Mouse (Mus musculus): Measurements from ENCODE around the gene D130043K22Rik. TPM values are rescaled to one million over a fixed set of nuclear protein-coding genes. Genes with fewer than 3 reads are reported as not detected.
A peak's percentile ranks its signal among the peaks of the same experiment; 100 is the strongest.
"Not testable (repeated sequence)": the region's sequence is repeated elsewhere in the genome, so short reads cannot be mapped to it uniquely, and the experiment has no call there.

The D130043K22Rik gene
- polyA plus RNA-seq, 1 experiment from 2014 or later = 1.2 TPM

DNA sequence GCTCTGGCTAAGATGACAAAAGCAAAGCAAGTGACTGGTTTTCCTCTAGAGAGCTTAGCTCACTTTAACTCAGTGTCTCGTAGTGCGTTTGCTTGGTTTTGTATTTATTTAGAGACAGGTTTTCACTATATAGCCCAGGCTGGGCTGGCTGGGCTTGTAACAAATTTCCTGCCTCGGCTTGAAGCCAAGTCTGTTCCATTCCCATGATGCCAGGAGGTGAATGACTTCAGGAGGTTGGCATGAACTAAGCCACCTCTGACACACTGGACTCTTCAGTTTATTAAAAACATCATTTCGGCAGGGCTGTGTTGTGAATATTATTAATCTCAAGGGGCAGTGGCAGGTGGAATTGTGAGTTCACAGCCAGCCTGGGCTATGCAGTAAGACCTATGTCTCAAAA is 19.3 kb upstream of the D130043K22Rik start:
- H3K4me3 ChIP-seq (ENCODE audit: low read depth, low read length) = no peak overlapping the region
- 92% methylated on average over 4 of the region's 4 CpGs for WGBS
- no peaks in the 10 kb centered on the region for H3K4me1 ChIP-seq (ENCODE audit: control insufficient read depth, insufficient read depth, low read length)
- H3K27ac ChIP-seq (ENCODE audit: low read depth, low read length) = no peak overlapping the region
- H3K27me3 ChIP-seq (ENCODE audit: control insufficient read depth, insufficient read depth, low read length) = no peaks in the 10 kb centered on the region
- no peaks in the 10 kb centered on the region for H3K36me3 ChIP-seq (ENCODE audit: control insufficient read depth, insufficient read depth, low read length)
- no peak overlapping the region for H3K9ac ChIP-seq (ENCODE audit: low read length)
- H3K4me2 ChIP-seq (ENCODE audit: low read depth) = no peak overlapping the region
- DNase-seq (ENCODE audit: low spot score) (no peak), ATAC-seq (ENCODE audit: insufficient read depth, low FRiP score, low TSS enrichment) (no peak)
- H3K9me3 ChIP-seq (ENCODE audit: control insufficient read depth, low read length) = no peaks in the 10 kb centered on the region

DNA sequence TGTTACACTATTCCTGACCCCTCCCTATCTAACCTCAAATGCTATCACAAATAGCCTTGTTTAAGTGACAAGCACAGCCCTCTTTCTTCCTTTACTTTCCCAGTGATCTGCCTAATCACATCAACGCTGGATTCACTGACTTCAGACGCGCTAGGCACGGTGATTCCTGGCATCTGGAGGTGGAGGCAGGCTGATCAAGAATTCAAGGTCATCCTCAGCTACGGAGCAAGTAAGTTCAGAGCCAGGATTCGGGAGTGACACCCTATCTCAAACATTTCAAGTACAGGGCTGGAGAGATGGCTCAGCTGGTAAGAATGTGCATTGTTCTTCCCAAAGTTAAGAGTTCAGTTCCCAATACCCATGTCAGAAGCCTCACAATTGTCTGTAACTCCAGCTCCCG is 18.8 kb upstream of the D130043K22Rik start:
- H3K9me3 ChIP-seq (ENCODE audit: control insufficient read depth, low read length) = no peaks in the 10 kb centered on the region
- no peak overlapping the region for H3K4me3 ChIP-seq (ENCODE audit: low read depth, low read length)
- H3K9ac ChIP-seq (ENCODE audit: low read length) = no peak overlapping the region
- no peaks in the 10 kb centered on the region for H3K36me3 ChIP-seq (ENCODE audit: control insufficient read depth, insufficient read depth, low read length)
- no peak overlapping the region for H3K4me2 ChIP-seq (ENCODE audit: low read depth)
- ATAC-seq (ENCODE audit: insufficient read depth, low FRiP score, low TSS enrichment) (no peak), DNase-seq (ENCODE audit: low spot score) (no peak)
- H3K4me1 ChIP-seq (ENCODE audit: control insufficient read depth, insufficient read depth, low read length) = no peaks in the 10 kb centered on the region
- 88% methylated on average over 7 of the region's 7 CpGs for WGBS
- H3K27me3 ChIP-seq (ENCODE audit: control insufficient read depth, insufficient read depth, low read length) = no peaks in the 10 kb centered on the region
- H3K27ac ChIP-seq (ENCODE audit: low read depth, low read length) = no peak overlapping the region

DNA sequence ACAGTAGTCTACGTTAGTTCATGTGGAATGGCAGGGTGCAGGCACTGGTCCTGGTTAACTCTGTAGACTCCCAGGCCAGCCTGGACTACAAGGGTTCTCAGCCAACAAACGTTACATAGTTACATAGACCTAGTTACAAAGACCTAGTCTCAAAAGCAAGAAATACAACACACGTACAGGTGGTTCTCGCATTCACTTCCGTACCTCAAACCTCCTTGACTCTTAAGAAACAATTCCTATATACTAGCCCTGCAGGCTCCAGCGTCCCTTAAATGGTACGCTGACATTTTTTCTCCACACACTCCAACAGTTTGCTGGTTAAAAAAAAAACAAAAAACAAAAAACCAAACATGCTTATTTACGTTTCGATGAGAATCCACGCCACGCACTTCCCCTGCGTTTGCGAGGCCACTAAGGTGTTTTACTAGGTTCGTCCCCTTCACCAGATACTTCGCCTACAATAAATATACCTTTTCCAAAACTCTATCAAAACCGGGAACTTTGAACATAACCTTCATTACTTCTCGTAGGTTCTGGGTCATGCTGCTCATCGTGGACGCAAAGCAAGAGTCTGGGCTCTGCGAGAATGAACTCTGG is 14.1 kb upstream of the D130043K22Rik start:
- H3K4me1 ChIP-seq (ENCODE audit: control insufficient read depth, insufficient read depth, low read length) = peaks cover 8% of the 10 kb centered on the region; the same call in 1 of the 2 replicates
- H3K36me3 ChIP-seq (ENCODE audit: control insufficient read depth, insufficient read depth, low read length) = no peaks in the 10 kb centered on the region
- DNase-seq (ENCODE audit: low spot score) = no peak
- H3K4me3 ChIP-seq (ENCODE audit: low read depth, low read length) = peak overlapping the region; percentile 91
- no peaks in the 10 kb centered on the region for H3K9me3 ChIP-seq (ENCODE audit: control insufficient read depth, low read length)
- WGBS = 5% methylated on average over 20 of the region's 20 CpGs
- H3K27me3 ChIP-seq (ENCODE audit: control insufficient read depth, insufficient read depth, low read length) = no peaks in the 10 kb centered on the region
- H3K27ac ChIP-seq (ENCODE audit: low read depth, low read length) = no peak overlapping the region; the same call in 1 of the 2 replicates
- ATAC-seq (ENCODE audit: insufficient read depth, low FRiP score, low TSS enrichment) = no peak
- H3K4me2 ChIP-seq (ENCODE audit: low read depth) = peak overlapping the region; percentile 67
- H3K9ac ChIP-seq (ENCODE audit: low read length) = peak overlapping the region; percentile 66

DNA sequence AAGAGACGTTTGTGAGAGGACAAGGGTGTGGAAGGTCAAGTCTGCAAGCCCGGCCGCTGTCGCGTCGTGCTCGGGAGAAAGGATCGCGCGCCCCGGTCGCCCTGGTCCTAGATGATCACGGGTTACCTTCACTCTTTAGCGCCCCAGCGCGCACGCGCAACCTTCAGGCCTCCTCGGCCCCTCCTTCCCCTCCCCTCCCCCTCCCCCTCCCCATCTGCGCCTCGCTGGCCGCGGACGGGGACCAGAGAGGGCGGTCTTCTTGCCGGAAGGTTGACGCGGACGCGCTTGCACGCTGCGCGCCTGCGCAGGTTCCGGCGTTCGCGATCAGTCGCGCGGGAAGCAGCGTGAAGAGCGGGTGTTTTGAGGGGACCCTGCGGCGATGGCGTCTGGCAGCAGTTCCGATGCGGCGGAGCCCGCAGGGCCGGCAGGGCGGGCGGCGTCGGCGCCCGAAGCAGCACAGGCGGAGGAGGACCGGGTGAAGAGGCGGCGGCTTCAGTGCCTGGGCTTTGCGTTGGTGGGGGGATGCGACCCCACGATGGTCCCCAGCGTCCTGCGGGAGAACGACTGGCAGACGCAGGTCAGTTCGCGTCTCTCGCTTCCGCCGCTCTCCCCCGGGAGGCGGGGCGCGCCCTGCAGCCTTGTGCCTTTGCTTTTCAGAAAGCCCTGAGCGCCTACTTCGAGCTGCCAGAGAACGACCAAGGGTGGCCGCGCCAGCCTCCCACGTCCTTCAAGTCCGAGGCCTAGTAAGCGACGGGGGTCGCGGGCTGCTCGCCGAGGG is 13.4 kb upstream of the D130043K22Rik start, which contains the start of the genes Acot13 and Tdp2:
Acot13 (minus strand) TSS at position 188 of the 778 bp plus-strand sequence.
Tdp2 (plus strand) TSS at position 327 of the 778 bp plus-strand sequence.
- Histone ChIP-seq H3K4me2 (ENCODE audit: low read depth) (peak within 1 kb of the TSS; percentile 81), H3K4me3 (ENCODE audit: low read depth, low read length) (peak within 1 kb of the TSS; percentile 91), H3K27ac (ENCODE audit: low read depth, low read length) (peak within 1 kb of the TSS; percentile 89), H3K4me1 (ENCODE audit: control insufficient read depth, insufficient read depth, low read length) (peaks cover 8% of the 10 kb centered on the region; the same call in 1 of the 2 replicates), H3K9me3 (ENCODE audit: control insufficient read depth, low read length) (no peaks in the 10 kb centered on the region), H3K9ac (ENCODE audit: low read length) (peak within 1 kb of the TSS; percentile 93), H3K27me3 (ENCODE audit: control insufficient read depth, insufficient read depth, low read length) (no peaks in the 10 kb centered on the region), H3K36me3 (ENCODE audit: control insufficient read depth, insufficient read depth, low read length) (no peaks in the 10 kb centered on the region)
- WGBS = under 1% methylated on average over 88 of the region's 90 CpGs
- peak; percentile 99 for DNase-seq (ENCODE audit: low spot score)
- peak; percentile 97 for ATAC-seq (ENCODE audit: insufficient read depth, low FRiP score, low TSS enrichment)

DNA sequence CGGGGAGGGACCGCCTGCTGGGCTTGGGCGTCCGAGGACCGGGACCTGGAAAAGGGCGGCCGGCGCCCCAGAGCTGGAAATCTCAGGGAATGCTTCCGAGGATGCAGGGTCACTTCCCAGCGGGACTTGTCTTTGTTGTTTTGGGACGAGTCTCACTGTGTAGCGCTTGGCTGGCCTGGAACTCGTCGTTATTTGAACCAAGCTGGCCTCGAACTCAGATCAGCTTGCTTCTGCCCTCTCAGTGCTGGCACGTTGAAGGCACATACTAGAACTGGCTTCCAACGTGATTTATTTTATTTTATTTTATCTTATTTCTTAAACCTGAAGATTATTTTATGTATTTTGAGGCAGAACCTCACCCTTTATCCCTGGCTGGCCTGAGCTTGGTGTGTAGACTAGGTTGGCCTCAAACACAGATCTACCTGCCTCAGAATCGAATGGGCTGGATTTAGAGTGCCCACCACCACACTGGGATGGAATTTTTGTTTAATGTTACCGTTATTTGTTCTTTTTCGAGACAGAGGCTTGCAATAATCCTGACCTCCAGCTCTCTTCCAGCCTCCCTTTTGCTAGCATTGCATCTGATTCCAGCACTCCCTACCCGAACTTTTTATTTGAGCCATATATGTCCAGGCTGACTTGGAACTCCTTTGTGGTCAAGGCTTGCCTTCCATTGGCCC is 12.7 kb upstream of the D130043K22Rik start:
- Histone ChIP-seq H3K4me1 (ENCODE audit: control insufficient read depth, insufficient read depth, low read length) (peaks cover 8% of the 10 kb centered on the region; the same call in 1 of the 2 replicates), H3K9me3 (ENCODE audit: control insufficient read depth, low read length) (no peaks in the 10 kb centered on the region), H3K9ac (ENCODE audit: low read length) (peak overlapping the region; percentile 93), H3K27ac (ENCODE audit: low read depth, low read length) (peak overlapping the region; percentile 89), H3K4me3 (ENCODE audit: low read depth, low read length) (peak overlapping the region; percentile 91), H3K4me2 (ENCODE audit: low read depth) (peak overlapping the region; percentile 81), H3K36me3 (ENCODE audit: control insufficient read depth, insufficient read depth, low read length) (no peaks in the 10 kb centered on the region), H3K27me3 (ENCODE audit: control insufficient read depth, insufficient read depth, low read length) (no peaks in the 10 kb centered on the region)
- DNase-seq (ENCODE audit: low spot score) (no peak), ATAC-seq (ENCODE audit: insufficient read depth, low FRiP score, low TSS enrichment) (peak; percentile 40)
- WGBS = 4% methylated on average over 21 of the region's 21 CpGs

DNA sequence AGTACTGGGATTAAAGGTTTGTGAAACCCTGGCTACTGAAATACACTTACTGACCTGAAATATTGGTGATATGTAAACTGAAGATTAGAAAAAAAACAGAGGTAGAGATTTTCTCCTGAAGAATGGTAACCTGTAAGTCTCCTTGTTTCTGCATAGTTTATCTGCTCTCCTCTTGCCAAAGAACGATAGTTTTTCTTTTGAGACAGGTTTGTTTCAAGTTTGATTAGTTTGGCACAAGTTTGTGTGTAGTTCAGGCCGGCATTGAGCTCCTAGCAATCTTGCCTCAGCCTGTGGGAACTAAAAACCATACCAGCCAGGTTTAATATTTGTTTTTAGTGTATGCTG is 12.2 kb upstream of the D130043K22Rik start:
- H3K27me3 ChIP-seq (ENCODE audit: control insufficient read depth, insufficient read depth, low read length) = no peaks in the 10 kb centered on the region
- DNase-seq (ENCODE audit: low spot score) (no peak), ATAC-seq (ENCODE audit: insufficient read depth, low FRiP score, low TSS enrichment) (no peak)
- peak overlapping the region; percentile 81 for H3K4me2 ChIP-seq (ENCODE audit: low read depth)
- no peaks in the 10 kb centered on the region for H3K9me3 ChIP-seq (ENCODE audit: control insufficient read depth, low read length)
- H3K36me3 ChIP-seq (ENCODE audit: control insufficient read depth, insufficient read depth, low read length) = no peaks in the 10 kb centered on the region
- H3K9ac ChIP-seq (ENCODE audit: low read length) = peak overlapping the region; percentile 93
- H3K4me1 ChIP-seq (ENCODE audit: control insufficient read depth, insufficient read depth, low read length) = peaks cover 8% of the 10 kb centered on the region; the same call in 1 of the 2 replicates
- no peak overlapping the region for H3K27ac ChIP-seq (ENCODE audit: low read depth, low read length)
- peak overlapping the region; percentile 91 for H3K4me3 ChIP-seq (ENCODE audit: low read depth, low read length)
- 73% methylated on average over 2 of the region's 2 CpGs for WGBS

DNA sequence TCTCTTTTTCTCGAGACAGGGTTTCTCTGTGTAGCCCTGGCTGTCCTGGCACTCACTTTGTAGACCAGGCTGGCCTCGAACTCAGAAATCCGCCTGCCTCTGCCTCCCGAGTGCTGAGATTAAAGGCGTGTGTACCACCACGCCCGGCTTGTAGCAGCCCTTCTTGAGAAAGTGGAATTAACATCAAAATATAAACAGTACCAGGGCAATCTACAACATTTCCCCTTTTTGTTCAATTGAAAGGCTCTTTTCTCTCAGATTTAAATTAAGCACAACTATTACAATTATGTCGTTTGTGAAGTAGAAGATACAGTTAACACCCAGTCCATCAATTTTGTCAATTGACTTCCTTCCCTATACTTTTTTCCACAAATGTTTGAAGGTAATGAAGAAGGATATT is 7.2 kb upstream of the D130043K22Rik start:
- not testable (repeated sequence) for H3K9me3 ChIP-seq (ENCODE audit: control insufficient read depth, low read length); H3K36me3 ChIP-seq (ENCODE audit: control insufficient read depth, insufficient read depth, low read length); H3K9ac ChIP-seq (ENCODE audit: low read length); H3K4me3 ChIP-seq (ENCODE audit: low read depth, low read length); DNase-seq (ENCODE audit: low spot score); H3K27me3 ChIP-seq (ENCODE audit: control insufficient read depth, insufficient read depth, low read length); H3K4me2 ChIP-seq (ENCODE audit: low read depth); H3K27ac ChIP-seq (ENCODE audit: low read depth, low read length); H3K4me1 ChIP-seq (ENCODE audit: control insufficient read depth, insufficient read depth, low read length); ATAC-seq (ENCODE audit: insufficient read depth, low FRiP score, low TSS enrichment)
- WGBS = 93% methylated on average over 8 of the region's 8 CpGs

DNA sequence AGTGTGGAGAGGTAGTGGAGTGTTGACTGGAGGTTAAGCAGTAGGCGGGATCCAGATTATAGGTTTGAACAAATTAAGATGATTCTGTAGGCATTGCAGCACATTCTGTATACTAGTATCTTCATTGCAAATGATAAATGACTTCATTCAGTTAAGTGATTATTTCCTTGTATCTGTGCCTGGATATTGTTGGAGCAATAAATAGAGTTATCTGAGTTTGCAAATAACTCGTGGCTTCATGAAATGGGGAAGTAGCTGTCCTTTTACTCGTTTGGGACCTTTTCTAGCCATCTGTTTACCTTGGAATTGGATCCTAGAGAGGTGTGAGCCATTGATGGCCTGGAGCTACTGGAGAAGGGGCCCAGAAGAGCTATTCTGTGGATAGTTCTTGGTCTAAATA is 5.1 kb upstream of the D130043K22Rik start:
- DNase-seq (ENCODE audit: low spot score) (no peak), ATAC-seq (ENCODE audit: insufficient read depth, low FRiP score, low TSS enrichment) (no peak)
- Histone ChIP-seq H3K9ac (ENCODE audit: low read length) (no peak overlapping the region), H3K27ac (ENCODE audit: low read depth, low read length) (no peak overlapping the region), H3K36me3 (ENCODE audit: control insufficient read depth, insufficient read depth, low read length) (no peaks in the 10 kb centered on the region), H3K9me3 (ENCODE audit: control insufficient read depth, low read length) (no peaks in the 10 kb centered on the region), H3K4me3 (ENCODE audit: low read depth, low read length) (no peak overlapping the region), H3K27me3 (ENCODE audit: control insufficient read depth, insufficient read depth, low read length) (no peaks in the 10 kb centered on the region), H3K4me2 (ENCODE audit: low read depth) (no peak overlapping the region), H3K4me1 (ENCODE audit: control insufficient read depth, insufficient read depth, low read length) (no peaks in the 10 kb centered on the region)
- 86% methylated on average over 3 of the region's 3 CpGs for WGBS
